Mouse (Mus musculus) heart, adult 2 months (tissue): ENCODE data around the gene Sypl2. TPM values are rescaled to one million over a fixed set of nuclear protein-coding genes. Genes with fewer than 3 reads are reported as not detected.

Experiments used
- DNase-seq, 2 experiments: peaks; one replicate each; pipeline ENCODE4 v3.0.0; 2021
- H3K27ac ChIP-seq: fragments of 200-600 bp; 2 replicates; pipeline ENCODE4 v1.8.1; 2022
- H3K27me3 ChIP-seq: fragments of 200-500 bp; 2 replicates; pipeline ENCODE4 v1.6.1; 2012; ENCODE audit warnings: mild to moderate bottlenecking, low read length, inconsistent platforms, mixed read lengths; ENCODE audit not compliant: control insufficient read depth, insufficient read depth
- H3K36me3 ChIP-seq: fragments of 200-500 bp; 2 replicates; pipeline ENCODE4 v1.6.1; 2012; ENCODE audit warnings: low read length, inconsistent platforms; ENCODE audit not compliant: control insufficient read depth, insufficient read depth
- H3K4me1 ChIP-seq: fragments of 200-500 bp; 2 replicates; pipeline ENCODE4 v1.6.1; 2011; ENCODE audit warnings: low read length; ENCODE audit not compliant: control insufficient read depth, insufficient read depth
- H3K4me3 ChIP-seq: fragments of 200-600 bp; 2 replicates; pipeline ENCODE4 v1.8.1; 2022
- H3K79me2 ChIP-seq: fragments of 200-500 bp; replicated peaks from 2 replicates; pipeline ENCODE4 v1.6.1; 2012; ENCODE audit warnings: mild to moderate bottlenecking, inconsistent platforms, low read length, moderate library complexity, mixed read lengths; ENCODE audit not compliant: control insufficient read depth, insufficient read depth
- H3K9ac ChIP-seq: fragments of 200-500 bp; 2 replicates; pipeline ENCODE4 v1.6.1; 2012; ENCODE audit warnings: low read depth, mild to moderate bottlenecking, control low read depth, inconsistent platforms, low read length, mixed read lengths
- CTCF ChIP-seq: fragments of 200-600 bp; IDR thresholded peaks from 2 replicates; pipeline ENCODE4 v1.8.1; 2022; ENCODE audit warnings: antibody characterized with exemption, mild to moderate bottlenecking, moderate library complexity
- EP300 ChIP-seq: fragments of 200-500 bp; IDR thresholded peaks from 2 replicates; pipeline ENCODE4 v1.6.1; 2011; ENCODE audit warnings: low read depth, low read length, control low read depth; ENCODE audit not compliant: insufficient read depth
- POLR2A ChIP-seq: fragments of 200-500 bp; IDR thresholded peaks from 2 replicates; pipeline ENCODE4 v1.6.1; 2011; ENCODE audit warnings: mild to moderate bottlenecking, low read depth, low read length, control low read depth; ENCODE audit not compliant: insufficient read depth
- WGBS: fragments of 180-500 bp; shearing (Covaris S2); methylation state at CpG from one replicate; pipeline ENCODE4 v1.1.7; 2018; 5-methylcytosine and 5-hydroxymethylcytosine counted together
- intact Hi-C: fragments of 180-260 bp; cut with DNase I; formaldehyde crosslinking; loops from one replicate; pipeline ENCODE4 v1.15.1; 2025
- polyA plus RNA-seq: library from polyadenylated mRNA; depleted of rRNA; stranded (reverse); fragments of >200 nt; gene quantifications from 2 replicates; pipeline ENCODE4 v1.2.3, GENCODE M21; 2012
- total RNA-seq, 2 experiments: library from RNA; stranded (reverse); gene quantifications; 2 replicates each; pipeline ENCODE4 v1.2.3; 2021

The Sypl2 gene
- total and polyA plus RNA-seq, 3 experiments = 0.64 to 1.2 (median 0.77) TPM

GRCm38 (mm10) chr3:108174672-108175531 is 51.5 kb downstream of the Sypl2 start:
- H3K9ac ChIP-seq = no peak overlapping the region
- DNase-seq = peak; percentile 55 to 59
- TF ChIP-seq POLR2A (no peak), CTCF (no peak), EP300 (no peak)
- whole genome bisulfite sequencing = 30% methylated on average over 14 of the region's 14 CpGs
- H3K27me3 ChIP-seq = peaks cover 2% of the 10 kb centered on the region; the same call in 1 of the 2 replicates
- H3K27ac ChIP-seq = peak overlapping the region; percentile 20; the same call in 1 of the 2 replicates
- intact Hi-C loops = no loop called here
- H3K4me1 ChIP-seq = no peaks in the 10 kb centered on the region
- H3K36me3 ChIP-seq = no peaks in the 10 kb centered on the region
- no peaks in the 10 kb centered on the region for H3K79me2 ChIP-seq
- no peak overlapping the region for H3K4me3 ChIP-seq

- intact Hi-C loops = no loop called here
- H3K27ac ChIP-seq = no peak overlapping the region
- H3K36me3 ChIP-seq = no peaks in the 10 kb centered on the region
Measured at GRCm38 (mm10) chr3:108169199-108169598, 57.2 kb downstream of the Sypl2 start.

GRCm38 (mm10) chr3:108167499-108167898 is 58.9 kb downstream of the Sypl2 start:
- no peaks in the 10 kb centered on the region for H3K36me3 ChIP-seq
- intact Hi-C loops = no loop called here
- TF ChIP-seq CTCF (no peak), EP300 (no peak), POLR2A (no peak)
- no peak overlapping the region for H3K27ac ChIP-seq
- peaks cover 3% of the 10 kb centered on the region; the same call in 1 of the 2 replicates for H3K4me1 ChIP-seq
- no peaks in the 10 kb centered on the region for H3K79me2 ChIP-seq
- no peak overlapping the region for H3K4me3 ChIP-seq
- no peak overlapping the region for H3K9ac ChIP-seq
- DNase-seq = no peak
- H3K27me3 ChIP-seq = no peaks in the 10 kb centered on the region
- 58% methylated on average over 14 of the region's 14 CpGs for WGBS

More at GRCm38 (mm10) chr3:108169199-108169598, 57.2 kb downstream of the Sypl2 start:
- Histone ChIP-seq H3K9ac (no peak overlapping the region), H3K27me3 (peaks cover 2% of the 10 kb centered on the region; the same call in 1 of the 2 replicates), H3K4me3 (no peak overlapping the region), H3K4me1 (peaks cover 3% of the 10 kb centered on the region; the same call in 1 of the 2 replicates), H3K79me2 (no peaks in the 10 kb centered on the region)
- DNase-seq = no peak
- TF ChIP-seq POLR2A (no peak), EP300 (no peak), CTCF (no peak)
- 53% methylated on average over 3 of the region's 3 CpGs for WGBS

- peak; percentile 52 to 64 for DNase-seq
- H3K36me3 ChIP-seq = no peaks in the 10 kb centered on the region
- peak; percentile 24; the same call in 1 of the 2 replicates for TF ChIP-seq CTCF
- TF ChIP-seq EP300 = no peak
- H3K27me3 ChIP-seq = no peaks in the 10 kb centered on the region
- WGBS = 41% methylated on average over 8 of the region's 11 CpGs
- H3K9ac ChIP-seq = no peak overlapping the region
- H3K4me1 ChIP-seq = peaks cover 3% of the 10 kb centered on the region; the same call in 1 of the 2 replicates
- H3K27ac ChIP-seq = no peak overlapping the region
- no peak overlapping the region for H3K4me3 ChIP-seq
- no peaks in the 10 kb centered on the region for H3K79me2 ChIP-seq
- intact Hi-C loops = no loop called here
Measured at GRCm38 (mm10) chr3:108166486-108167211, 59.8 kb downstream of the Sypl2 start.

GRCm38 (mm10) chr3:108165532-108166315 is 60.7 kb downstream of the Sypl2 start:
- H3K79me2 ChIP-seq = no peaks in the 10 kb centered on the region
- H3K4me1 ChIP-seq = peaks cover 3% of the 10 kb centered on the region; the same call in 1 of the 2 replicates
- DNase-seq = peak in 1 of 2 experiments; percentile 45
- no peaks in the 10 kb centered on the region for H3K27me3 ChIP-seq
- no peak overlapping the region for H3K4me3 ChIP-seq
- 54% methylated on average over 10 of the region's 10 CpGs for WGBS
- H3K9ac ChIP-seq = no peak overlapping the region
- no peak overlapping the region for H3K27ac ChIP-seq
- no peaks in the 10 kb centered on the region for H3K36me3 ChIP-seq
- intact Hi-C loops = loop anchor here (2.0 kb wide), 1 partner anchor 71 kb away; no protein-coding TSS in a partner anchor
- TF ChIP-seq CTCF (no peak), POLR2A (no peak), EP300 (no peak)
